Mouse (Mus musculus) layer of hippocampus, adult 8-10 months (tissue): ENCODE data around the gene Stard5. TPM values are rescaled to one million over a fixed set of nuclear protein-coding genes. Genes with fewer than 3 reads are reported as not detected.
A peak's percentile ranks its signal among the peaks of the same experiment; 100 is the strongest.

Experiments
- DNase-seq, 2 experiments: peaks; one replicate each; pipeline ENCODE4 v3.0.0; 2022; ENCODE audit warnings: low spot score in 2 of 2
- total RNA-seq, 4 experiments: library from RNA; stranded (reverse); gene quantifications; 2 replicates each; pipeline ENCODE4 v1.2.4; 2022

Gene Stard5
- total RNA-seq, 4 experiments from 2014 or later: 15.7 to 21.4 (median 20.7) TPM

DNA sequence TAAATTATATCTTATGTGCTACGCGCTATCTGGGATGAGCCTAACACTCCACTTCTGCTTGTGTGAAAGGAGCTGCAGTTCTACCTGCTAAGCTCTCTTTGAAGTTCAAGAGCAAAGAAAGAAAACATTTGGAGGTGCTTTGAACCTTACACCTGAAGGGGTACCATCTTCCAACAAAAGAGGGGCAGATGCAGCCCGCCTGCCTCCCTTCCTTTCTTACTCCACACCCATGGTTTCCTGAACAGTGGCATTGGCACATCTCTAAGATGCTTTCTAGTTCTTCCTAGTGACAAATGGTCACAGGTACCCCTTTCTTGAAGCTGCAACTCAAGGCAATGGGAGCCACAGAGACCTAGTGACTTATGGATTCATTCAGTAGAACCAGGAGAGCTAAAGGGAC, 30.0 kb downstream of the Stard5 start:
- no peak for DNase-seq

DNA sequence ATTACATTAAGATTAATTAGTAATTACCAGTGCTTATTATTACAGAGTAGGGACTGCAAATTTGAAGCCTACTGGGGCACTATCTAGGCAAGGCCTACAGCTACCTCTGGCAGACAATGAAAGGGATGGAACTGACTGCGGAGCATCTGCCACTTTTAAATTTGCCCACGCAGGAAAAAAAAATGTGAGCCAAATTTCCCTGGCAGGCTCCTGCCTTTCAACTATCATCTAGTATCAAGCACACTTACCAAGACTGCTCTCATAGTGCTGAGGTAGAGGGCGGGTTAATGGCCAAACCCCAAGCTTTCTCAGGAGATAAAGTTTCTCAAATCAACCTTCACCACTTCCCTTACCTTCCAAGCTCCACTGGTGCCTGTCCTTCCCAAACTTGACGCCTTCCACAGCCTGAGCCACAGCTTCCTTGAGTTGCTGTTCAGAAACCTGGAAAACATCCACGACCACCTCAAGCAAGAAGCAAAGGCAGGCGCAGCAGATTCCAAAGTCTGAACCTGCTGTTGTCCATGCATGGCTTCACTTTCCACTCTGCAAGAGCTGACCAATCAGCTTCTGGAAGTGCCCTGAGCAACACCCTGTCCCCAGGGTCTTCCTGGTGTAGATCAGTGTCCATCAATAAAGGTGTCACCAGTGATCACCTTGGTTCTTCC, 31.1 kb downstream of the Stard5 start:
- DNase-seq: peak; percentile 51 to 59

DNA sequence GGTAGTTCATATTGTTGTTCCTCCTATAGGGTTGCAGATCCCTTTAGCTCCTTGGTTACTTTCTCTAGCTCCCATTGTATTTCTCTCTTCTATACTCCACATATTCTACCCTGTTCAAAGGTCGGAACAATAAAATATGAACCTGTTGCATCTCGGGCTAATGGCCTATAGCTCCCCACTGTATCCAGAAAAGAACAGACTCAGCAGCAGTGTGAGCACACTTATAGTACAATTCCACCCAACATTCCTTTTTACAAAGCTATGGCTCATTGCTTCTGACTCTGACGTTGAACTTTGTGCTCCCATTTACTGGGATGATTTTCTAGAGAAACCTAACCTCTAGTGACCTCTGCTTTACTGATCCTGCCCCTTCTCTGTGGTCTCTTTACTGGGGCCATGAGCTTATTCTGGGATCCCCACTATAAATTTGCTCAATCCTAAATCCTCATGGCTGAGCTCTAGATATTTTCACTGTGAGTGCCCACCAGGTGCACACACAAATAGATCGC, 34.4 kb downstream of the Stard5 start:
- DNase-seq: no peak

DNA sequence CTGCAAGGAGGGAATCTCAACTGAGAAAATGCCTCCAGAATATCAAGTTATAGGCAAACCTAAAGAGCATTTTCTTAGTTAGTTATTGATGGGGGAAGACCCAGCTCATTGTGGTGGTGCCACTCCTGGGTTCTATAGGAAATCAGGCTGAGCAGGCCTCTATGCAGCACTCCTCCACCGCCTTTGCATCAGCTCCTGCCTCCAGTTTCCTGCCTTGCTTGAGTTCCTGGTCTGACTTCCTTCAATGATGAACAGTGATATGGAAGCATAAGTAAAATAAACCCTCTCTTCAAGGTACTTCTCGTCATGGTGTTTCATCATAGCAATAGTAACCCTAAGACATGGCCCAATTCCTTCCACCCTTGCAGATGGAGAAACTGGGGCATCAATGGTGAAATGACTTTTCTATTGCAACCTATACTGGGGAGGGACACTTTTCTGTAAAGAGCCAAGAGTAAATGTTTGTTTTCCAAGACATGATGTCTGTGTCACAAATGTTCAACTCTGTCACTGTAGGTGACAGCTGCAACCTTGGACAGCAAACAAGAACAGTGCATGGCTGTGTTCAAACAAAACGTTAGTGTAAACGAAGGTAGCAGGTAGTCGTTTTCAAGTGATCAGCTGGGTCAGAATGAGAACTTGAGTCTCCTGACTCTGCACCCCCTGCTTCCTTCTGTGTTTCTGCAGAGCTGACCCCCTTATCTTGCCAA, 36.3 kb downstream of the Stard5 start:
- DNase-seq: peak in 1 of 2 experiments; percentile 1

DNA sequence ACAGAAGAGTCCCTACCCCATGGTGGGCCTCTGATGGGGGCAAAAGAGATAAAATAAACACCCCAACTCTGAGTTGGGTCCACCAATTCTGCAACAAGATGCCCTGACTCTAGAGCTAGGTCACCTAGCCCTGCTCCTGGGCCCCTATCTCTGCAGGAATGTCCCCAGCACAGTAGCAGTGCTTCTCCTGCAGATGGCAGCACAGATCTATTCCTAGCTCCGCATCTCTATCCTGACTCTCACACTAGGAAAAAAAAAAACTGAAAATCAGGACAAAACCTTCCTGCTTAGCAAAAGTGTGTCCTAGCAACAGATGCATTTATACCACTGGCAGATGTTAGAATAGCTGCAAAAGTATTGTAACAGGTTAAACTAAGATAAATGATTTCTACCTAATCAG, 37.0 kb downstream of the Stard5 start:
- DNase-seq: peak in 1 of 2 experiments; percentile 54

DNA sequence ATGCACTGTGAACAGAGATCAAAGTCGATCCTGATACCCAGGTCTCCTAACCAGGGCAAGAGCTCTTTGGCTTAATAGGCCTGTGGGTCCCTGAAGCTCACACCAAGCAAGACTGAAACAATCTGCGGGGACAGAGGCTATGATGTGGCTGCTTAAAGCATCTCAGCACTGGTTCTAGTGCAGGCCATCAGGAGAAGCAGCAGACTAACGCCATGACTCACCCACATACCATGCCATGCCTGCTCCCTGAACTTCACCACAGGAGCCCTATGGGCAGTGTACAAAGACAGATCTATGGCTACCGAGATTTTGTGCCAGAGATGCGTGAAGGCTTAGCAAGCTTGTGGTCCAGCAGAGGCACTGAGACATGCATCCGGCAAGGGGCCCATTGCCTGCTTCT, 39.8 kb downstream of the Stard5 start:
- DNase-seq: peak in 1 of 2 experiments; percentile 0

DNA sequence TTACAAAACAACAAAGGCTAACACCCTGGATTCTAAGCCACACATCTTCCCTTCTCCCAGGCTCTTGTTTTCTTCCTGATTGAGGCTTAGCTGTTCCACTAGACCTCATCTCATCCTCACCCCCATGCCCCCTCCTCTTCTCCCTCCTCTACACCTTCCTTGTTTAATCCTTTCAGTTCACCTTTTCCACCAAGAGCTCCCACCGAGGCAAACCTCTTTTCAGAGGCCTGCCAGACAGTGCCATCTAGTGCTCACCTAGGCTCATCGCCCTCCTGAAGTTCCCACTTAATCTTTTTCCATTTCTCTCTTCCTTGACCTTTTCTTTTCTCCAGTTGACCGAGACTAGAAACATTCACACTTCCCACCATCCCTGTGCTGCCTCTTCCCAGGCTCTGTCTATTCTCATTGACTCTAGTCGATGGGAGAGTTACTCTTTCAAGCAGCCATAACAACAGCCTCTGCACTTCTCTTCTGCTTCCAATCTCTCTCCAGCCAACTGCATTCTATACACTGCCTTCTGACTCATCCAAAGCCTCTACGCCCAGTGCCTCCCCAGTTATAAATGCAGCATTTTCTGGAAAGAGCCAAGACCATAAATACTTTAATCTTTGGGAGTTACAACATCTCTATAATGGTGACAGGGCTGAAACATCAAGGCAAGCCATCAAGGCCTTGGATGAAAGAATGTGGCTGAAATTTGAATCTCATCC, 43.9 kb downstream of the Stard5 start:
- no peak for DNase-seq

DNA sequence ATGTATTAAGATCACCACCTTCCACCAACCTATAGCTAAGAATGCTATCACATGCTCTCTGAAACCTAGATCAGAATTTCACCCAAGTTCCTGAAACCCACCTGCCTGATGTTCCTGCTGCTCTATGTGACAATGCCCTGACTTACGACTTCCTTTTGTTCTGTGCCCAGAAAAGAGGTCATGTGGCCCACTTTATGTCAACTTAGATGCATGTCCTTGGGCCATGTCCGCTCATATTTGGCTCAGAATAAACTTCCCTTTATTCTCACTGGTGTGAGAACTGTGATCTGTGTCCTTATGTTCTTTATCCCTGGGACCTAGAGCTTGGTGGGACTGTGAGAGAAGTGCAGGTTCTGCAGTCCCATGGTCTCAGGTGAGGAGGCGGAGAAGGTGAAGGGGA, 45.5 kb downstream of the Stard5 start:
- DNase-seq: no peak

DNA sequence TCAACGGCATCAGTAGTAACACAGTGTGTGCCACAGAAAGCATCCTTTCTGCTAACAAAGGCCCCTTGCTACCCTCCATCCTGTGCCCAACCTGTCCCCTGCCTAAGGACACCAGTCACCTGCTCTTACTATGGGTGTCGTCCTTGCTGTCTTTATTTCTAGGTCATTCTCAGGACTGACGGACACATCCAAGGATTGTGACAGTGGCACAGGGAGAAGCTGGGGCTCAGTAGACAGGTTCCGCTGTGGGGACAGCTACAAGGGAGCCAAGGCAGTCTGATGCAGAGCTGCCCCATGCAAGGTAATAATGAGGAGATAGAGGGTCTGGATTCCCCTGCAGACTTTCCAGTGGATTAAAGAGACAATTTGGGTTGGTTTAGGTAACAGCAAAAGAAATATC, 46.7 kb downstream of the Stard5 start:
- DNase-seq: no peak

DNA sequence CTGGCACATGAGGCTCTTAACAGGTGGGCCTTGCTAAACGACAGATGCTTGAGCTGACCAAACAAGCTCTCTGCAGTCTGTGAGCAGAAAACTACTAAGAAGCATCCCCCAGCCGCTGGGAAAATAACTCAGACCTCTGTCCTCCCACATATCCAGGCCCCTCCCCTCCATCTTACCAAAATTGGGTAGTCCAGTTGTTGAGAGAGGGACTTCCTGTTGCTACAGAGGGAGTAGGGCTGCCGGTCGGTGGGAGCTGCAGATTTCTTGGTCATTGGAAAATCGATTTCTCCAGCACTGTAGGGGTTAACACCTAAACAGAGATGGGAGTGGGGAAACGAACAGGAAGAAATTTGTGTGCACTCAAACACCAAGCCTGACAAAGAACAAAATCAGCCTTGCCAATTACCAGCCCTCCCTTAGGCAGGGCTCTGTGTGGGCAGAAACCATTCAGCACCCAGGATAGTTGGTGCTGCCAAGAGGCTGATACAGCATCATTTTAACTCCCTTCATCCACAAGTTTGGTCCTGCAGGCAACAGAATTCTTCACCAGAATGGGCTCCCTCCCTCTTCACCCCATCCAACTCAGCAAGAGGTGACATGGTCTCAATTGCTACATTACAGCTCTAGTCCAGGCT, 51.0 kb downstream of the Stard5 start:
- DNase-seq: peak; percentile 28 to 33

DNA sequence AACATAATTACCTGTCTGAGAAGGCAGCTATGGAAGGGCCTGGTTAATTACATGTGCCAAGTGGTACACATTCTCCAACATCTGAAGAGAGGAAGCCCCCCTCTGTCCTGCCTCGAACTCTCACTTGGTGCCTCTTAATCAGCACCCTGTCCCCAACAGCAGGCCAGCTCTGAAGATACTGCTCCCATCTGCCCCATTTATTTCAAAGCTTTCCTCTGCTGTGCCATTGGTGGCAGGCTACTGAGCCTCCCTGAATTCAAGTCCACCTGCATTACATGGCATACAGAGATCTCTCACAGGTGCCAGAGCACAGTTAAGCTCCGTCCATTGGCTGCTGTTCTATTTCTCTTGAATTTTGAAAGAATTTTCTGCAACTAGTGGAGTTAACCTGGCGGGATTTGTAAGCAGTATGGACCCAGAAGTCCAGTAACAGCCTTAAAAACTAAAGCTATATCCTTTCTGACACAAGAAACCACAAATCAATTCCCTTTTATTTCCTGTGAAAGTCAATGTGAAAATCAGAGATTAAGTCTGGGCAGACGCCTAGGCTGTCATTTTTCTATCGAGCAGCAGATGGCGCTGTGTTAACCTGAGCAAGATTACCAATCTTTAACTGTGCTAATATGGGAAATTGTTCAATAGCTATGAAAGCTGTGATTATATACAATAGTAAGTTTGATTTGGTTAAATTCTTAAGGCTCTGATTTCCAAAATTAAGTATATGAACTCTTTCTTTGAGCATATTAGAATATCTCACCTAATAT, 63.9 kb downstream of the Stard5 start:
- DNase-seq: no peak

DNA sequence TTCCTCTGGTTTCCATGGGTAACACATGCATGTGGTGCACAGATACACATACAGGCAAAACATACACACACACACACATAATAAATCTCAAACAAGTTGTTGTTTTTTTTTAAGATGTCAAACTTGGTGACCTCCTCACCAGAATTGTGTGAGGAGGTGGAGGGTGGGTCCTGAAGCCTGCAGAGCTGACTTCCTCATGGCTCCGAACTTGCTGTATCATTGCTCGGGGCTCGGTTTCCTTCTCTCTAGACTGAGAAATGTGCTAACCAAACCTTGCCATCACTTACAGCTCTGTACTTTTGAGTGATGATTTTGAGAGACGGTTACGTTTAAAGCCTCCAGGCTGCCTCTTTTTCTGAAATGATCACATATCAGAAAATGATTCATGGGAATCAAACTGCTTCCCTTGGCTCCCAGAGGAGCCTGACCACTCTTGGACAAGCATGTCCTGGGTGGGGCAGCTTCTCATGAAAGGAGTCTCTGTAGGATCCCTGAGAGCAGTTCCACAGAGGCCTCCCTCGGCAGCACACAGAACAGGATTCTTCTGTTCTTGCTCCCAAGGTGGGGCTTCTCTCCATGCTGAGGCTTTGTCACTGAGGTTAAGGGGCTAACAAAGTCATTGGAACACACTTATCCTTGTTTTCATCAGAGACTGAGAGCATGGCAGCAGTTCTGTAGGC, 67.4 kb downstream of the Stard5 start:
- DNase-seq: no peak

Other genes with a start within 250 kb of the Stard5 start
- gene Tmc3, start 47.0 kb upstream of the Stard5 start, total RNA-seq: under 1 TPM; 0.41 to 0.75 (median 0.49) TPM
- 10 to 100 TPM; 48.4 to 58.4 (median 54.1) TPM for gene Il16, start 113.8 kb downstream of the Stard5 start, total RNA-seq
- gene Cfap161, start 162.9 kb downstream of the Stard5 start, total RNA-seq: 1 to 10 TPM; 1.2 to 2.2 (median 1.8) TPM